Mouse (Mus musculus) embryonic facial prominence, embryonic 11.5 days (tissue): ENCODE data around the gene Coq10b. TPM values are rescaled to one million over a fixed set of nuclear protein-coding genes. Genes with fewer than 3 reads are reported as not detected.

Source experiments
- ATAC-seq: fragments of 200-750 bp; cut with Nextera tagmentation; replicated peaks from 2 replicates; pipeline ENCODE4 v1.8.0; 2017; ENCODE audit warnings: low read depth; ENCODE audit not compliant: insufficient number of reproducible peaks, low FRiP score, low TSS enrichment
- DNase-seq: peaks from one replicate; pipeline ENCODE4 v3.0.0-alpha.2; 2015; ENCODE audit warnings: low spot score
- H3K27ac ChIP-seq: fragments of 300-500 bp; sonication (generic); replicated peaks from 2 replicates; pipeline ENCODE4 v1.5.1; 2014; ENCODE audit warnings: mild to moderate bottlenecking, low read depth, low read length, control low read depth
- H3K27me3 ChIP-seq: fragments of 300-500 bp; sonication (generic); 2 replicates; pipeline ENCODE4 v1.6.1; 2014; ENCODE audit warnings: mild to moderate bottlenecking, low read length, moderate library complexity, mixed read lengths; ENCODE audit not compliant: control insufficient read depth, insufficient read depth
- H3K36me3 ChIP-seq: fragments of 300-500 bp; sonication (generic); replicated peaks from 2 replicates; pipeline ENCODE4 v1.6.1; 2014; ENCODE audit warnings: low read depth, mild to moderate bottlenecking, low read length, moderate library complexity, mixed read lengths; ENCODE audit not compliant: control insufficient read depth, insufficient read depth
- H3K4me1 ChIP-seq: fragments of 300-500 bp; sonication (generic); 2 replicates; pipeline ENCODE4 v1.6.1; 2014; ENCODE audit warnings: low read length, mixed read lengths; ENCODE audit not compliant: control insufficient read depth, insufficient read depth
- H3K4me2 ChIP-seq: fragments of 300-500 bp; sonication (generic); 2 replicates; pipeline ENCODE4 v1.6.1; 2014; ENCODE audit warnings: low read depth, mild to moderate bottlenecking, control low read depth, low read length, moderate library complexity
- H3K4me3 ChIP-seq: fragments of 300-500 bp; sonication (generic); 2 replicates; pipeline ENCODE4 v1.5.1; 2014; ENCODE audit warnings: low read depth, low read length, control low read depth
- H3K9ac ChIP-seq: fragments of 300-500 bp; sonication (generic); replicated peaks from 2 replicates; pipeline ENCODE4 v1.6.1; 2014; ENCODE audit warnings: mild to moderate bottlenecking, control low read depth, low read length
- H3K9me3 ChIP-seq: fragments of 300-500 bp; sonication (generic); replicated peaks from 2 replicates; pipeline ENCODE4 v1.6.1; 2016; ENCODE audit warnings: mild to moderate bottlenecking, low read length, inconsistent platforms, mixed read lengths; ENCODE audit not compliant: control insufficient read depth
- WGBS: fragments of 180-500 bp; shearing (Covaris S2); extraction: QIAGEN DNeasy Blood & Tissue Kit; methylation state at CpG from one replicate; pipeline ENCODE4 v1.1.7; 2014; 5-methylcytosine and 5-hydroxymethylcytosine counted together
- polyA plus RNA-seq: library from polyadenylated mRNA; unstranded; fragments of >200 nt; fragmentation: Nextera tagmentation; extraction: Ambion mirVana; gene quantifications from 2 replicates; pipeline ENCODE4 v1.2.1, GENCODE M21; 2014

Gene Coq10b
- polyA plus RNA-seq, 1 experiment from 2014 or later = 27.7 TPM

DNA sequence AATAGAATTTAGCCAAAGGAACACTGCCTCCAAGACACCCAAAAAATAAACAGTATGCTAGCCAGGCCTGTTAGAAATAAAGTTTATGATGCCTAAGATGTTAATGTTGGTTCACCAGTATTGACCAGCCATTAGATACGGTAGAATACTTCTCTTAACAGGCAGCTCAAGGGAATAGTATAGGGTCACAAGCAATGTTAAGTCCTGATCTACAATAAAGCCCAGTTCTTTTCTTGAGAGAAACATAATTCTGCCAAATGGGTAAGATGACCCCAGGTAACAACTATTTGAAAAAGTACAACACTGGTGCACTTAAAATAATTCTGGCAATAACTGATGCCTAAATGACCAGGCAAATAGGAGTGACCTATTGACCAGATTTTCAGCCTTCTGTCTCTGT is 24.6 kb upstream of the Coq10b start:
- Histone ChIP-seq H3K9ac (no peak overlapping the region), H3K4me2 (no peak overlapping the region), H3K9me3 (no peaks in the 10 kb centered on the region), H3K27me3 (no peaks in the 10 kb centered on the region), H3K4me3 (no peak overlapping the region), H3K36me3 (no peaks in the 10 kb centered on the region; the same call in 1 of the 2 replicates), H3K4me1 (no peaks in the 10 kb centered on the region), H3K27ac (no peak overlapping the region)
- 89% methylated on average over 1 of the region's 1 CpGs for WGBS
- ATAC-seq (no peak), DNase-seq (no peak)

DNA sequence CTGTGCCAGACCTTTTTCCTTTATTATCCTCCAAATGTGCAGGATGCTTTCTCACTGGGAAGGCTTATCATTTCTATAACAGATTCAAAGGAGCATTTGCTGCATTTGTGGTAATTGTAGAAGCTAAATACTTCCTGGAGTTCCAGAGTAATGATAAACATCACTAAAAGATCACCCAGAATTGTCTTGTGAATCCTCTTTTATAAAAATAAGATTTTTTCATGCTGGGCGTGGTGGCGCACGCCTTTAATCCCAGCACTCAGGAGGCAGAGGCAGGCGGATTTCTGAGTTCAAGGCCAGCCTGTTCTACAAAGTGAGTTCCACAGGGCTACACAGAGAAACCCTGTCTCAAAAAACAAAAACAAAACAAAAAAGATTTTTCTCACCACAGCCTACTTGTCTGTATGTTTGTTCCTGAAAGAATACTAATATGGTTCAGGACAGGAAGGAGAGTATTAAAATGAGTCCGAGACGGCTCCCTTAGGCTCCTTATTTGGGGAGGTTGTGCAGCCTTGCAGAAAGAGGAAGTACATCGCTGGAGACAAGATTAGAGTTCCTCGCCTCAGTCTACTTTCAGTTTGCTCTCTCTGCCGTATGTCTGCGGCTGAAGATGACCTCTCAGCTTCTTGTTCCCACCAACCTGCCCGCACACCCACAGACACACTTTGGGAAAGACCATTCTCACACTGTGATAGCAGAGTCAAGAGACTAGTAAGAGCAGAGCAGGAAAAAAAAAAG is 23.9 kb upstream of the Coq10b start:
- no peaks in the 10 kb centered on the region for H3K27me3 ChIP-seq
- no peak overlapping the region for H3K27ac ChIP-seq
- H3K9me3 ChIP-seq = no peaks in the 10 kb centered on the region
- no peak for DNase-seq
- no peak overlapping the region for H3K4me2 ChIP-seq
- 88% methylated on average over 11 of the region's 11 CpGs for WGBS
- ATAC-seq = no peak
- H3K9ac ChIP-seq = no peak overlapping the region
- H3K4me1 ChIP-seq = no peaks in the 10 kb centered on the region
- no peaks in the 10 kb centered on the region; the same call in 1 of the 2 replicates for H3K36me3 ChIP-seq
- no peak overlapping the region for H3K4me3 ChIP-seq

DNA sequence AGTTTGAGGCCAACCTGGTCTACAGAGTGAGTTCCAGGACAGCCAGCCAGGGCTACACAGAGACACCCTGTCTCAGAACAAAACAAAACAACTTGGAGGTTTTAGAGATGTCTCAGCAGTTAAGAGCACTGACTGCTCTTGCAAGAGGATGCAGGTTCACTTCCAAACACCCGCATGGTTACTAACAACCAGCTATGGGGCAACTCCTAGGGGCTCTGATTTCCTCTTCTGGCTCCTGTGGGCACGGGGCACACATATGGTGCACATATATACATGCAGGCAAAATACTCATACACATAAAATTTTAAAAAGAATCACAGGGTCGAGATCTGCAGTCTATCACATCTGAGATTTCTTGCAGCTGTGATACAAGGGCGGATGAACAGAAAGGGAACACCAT is 23.1 kb upstream of the Coq10b start:
- 73% methylated on average over 4 of the region's 4 CpGs for WGBS
- Histone ChIP-seq H3K9ac (no peak overlapping the region), H3K4me3 (no peak overlapping the region), H3K9me3 (no peaks in the 10 kb centered on the region), H3K27ac (no peak overlapping the region), H3K36me3 (no peaks in the 10 kb centered on the region; the same call in 1 of the 2 replicates), H3K27me3 (no peaks in the 10 kb centered on the region), H3K4me2 (no peak overlapping the region), H3K4me1 (no peaks in the 10 kb centered on the region)
- no peak for ATAC-seq
- DNase-seq = no peak

DNA sequence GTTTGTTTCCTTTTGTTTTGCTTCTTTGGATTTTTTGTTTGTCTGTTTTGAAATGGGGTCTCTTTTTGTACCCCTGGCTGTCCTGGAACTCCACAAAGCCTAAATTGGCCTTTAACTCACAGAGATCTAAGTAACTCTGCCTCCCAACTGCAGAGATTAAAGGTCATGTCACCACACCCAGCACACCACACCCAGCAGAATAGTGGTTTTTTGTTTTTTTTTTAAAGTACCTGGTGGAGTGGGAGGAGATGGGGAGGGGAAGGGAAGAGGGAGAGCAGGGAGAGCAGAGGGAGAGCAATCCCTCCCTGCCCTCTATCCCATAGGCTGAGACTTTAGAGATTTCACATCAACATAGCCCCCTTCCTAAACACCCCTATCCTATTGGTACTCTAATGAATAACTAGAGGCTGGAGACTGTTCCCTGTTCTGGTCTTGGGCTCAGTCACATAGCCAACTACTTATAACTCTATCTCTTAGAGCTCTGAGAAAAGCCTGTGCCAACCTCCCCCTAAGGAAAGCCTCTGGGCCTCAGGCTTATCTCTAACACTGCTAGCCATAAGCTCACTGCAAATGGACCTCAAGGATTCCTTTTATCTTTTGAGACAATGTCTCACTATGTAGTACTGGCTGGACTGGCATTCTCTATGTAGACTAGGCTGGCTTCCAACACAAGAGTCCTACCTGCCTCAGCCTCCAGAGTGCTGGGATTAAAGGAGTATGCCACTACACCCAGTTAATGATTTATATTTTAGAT is 21.4 kb upstream of the Coq10b start:
- Histone ChIP-seq H3K27me3 (no peaks in the 10 kb centered on the region), H3K9me3 (no peaks in the 10 kb centered on the region), H3K36me3 (no peaks in the 10 kb centered on the region), H3K9ac (no peak overlapping the region), H3K27ac (no peak overlapping the region), H3K4me3 (no peak overlapping the region), H3K4me2 (no peak overlapping the region), H3K4me1 (no peaks in the 10 kb centered on the region)
- no peak for ATAC-seq
- no peak for DNase-seq

DNA sequence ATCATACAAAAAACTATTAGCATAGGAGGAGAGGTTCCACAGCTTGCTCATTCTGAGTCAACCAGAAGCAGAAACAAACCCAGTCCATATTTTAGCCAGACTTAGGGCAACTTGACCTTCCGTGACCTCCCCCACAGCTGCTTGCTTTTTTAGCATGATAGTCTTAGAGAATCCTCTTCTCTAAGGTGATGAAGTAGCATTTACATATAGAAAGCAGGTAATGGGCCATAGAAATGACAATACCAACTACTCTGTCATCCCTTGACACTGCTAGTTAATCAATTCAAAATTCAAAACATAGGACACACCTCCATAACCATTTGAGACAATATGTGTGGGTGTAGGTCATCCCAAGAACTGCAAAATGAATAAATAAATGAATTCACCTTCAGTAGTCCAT is 12.6 kb upstream of the Coq10b start:
- H3K4me3 ChIP-seq = no peak overlapping the region
- no peaks in the 10 kb centered on the region for H3K9me3 ChIP-seq
- H3K27me3 ChIP-seq = no peaks in the 10 kb centered on the region
- ATAC-seq (no peak), DNase-seq (no peak)
- H3K9ac ChIP-seq = no peak overlapping the region
- no peak overlapping the region for H3K27ac ChIP-seq
- H3K4me2 ChIP-seq = no peak overlapping the region
- no peaks in the 10 kb centered on the region for H3K36me3 ChIP-seq
- H3K4me1 ChIP-seq = no peaks in the 10 kb centered on the region
- WGBS = 73% methylated on average over 1 of the region's 1 CpGs

DNA sequence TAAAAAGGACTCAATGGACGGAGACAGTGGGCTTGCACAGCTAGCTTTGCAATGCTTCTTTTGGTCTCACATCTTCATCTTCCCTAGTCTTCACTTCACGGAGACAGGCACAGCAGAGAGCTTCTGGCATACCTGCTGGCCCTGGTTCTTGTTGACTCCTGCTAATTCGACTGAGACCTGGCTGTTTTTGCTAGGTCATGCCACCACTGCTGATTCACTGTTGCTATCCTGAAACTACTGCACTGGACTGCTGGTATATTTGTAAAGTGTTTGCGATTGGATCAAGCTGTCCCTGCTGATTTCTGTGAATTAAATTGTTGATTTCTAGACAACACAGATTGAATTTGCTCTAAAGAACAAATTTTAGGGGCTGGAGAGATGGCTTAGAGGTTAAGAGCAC is 10.9 kb upstream of the Coq10b start:
- H3K36me3 ChIP-seq = no peaks in the 10 kb centered on the region
- no peak overlapping the region for H3K4me2 ChIP-seq
- WGBS = 82% methylated on average over 4 of the region's 4 CpGs
- ATAC-seq (no peak), DNase-seq (no peak)
- no peak overlapping the region for H3K27ac ChIP-seq
- no peaks in the 10 kb centered on the region for H3K27me3 ChIP-seq
- no peaks in the 10 kb centered on the region for H3K9me3 ChIP-seq
- H3K4me3 ChIP-seq = no peak overlapping the region
- no peak overlapping the region for H3K9ac ChIP-seq
- H3K4me1 ChIP-seq = no peaks in the 10 kb centered on the region

DNA sequence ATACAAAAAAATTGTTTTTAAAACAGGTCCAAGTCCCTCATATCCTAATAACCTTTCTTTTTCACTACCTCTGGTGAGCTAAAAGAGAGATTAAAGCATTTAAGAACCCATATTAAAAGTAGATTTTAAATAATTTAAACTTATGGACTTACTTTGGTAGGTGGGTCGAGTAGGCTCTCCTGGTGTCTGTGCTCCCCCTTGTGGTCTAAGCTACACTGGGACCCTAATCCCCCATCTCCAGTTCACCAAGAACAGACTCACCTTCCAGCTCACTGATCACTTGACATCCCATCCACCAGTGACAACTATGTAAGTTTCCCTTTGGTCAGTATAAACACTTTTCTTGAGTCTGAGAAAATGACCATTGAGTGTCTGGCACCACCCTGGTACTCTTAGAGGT is 10.3 kb upstream of the Coq10b start:
- H3K4me2 ChIP-seq = no peak overlapping the region
- no peaks in the 10 kb centered on the region for H3K9me3 ChIP-seq
- ATAC-seq (no peak), DNase-seq (no peak)
- no peaks in the 10 kb centered on the region for H3K4me1 ChIP-seq
- H3K27ac ChIP-seq = no peak overlapping the region
- H3K36me3 ChIP-seq = no peaks in the 10 kb centered on the region
- no peaks in the 10 kb centered on the region for H3K27me3 ChIP-seq
- no peak overlapping the region for H3K4me3 ChIP-seq
- WGBS = 66% methylated on average over 1 of the region's 1 CpGs
- no peak overlapping the region for H3K9ac ChIP-seq

DNA sequence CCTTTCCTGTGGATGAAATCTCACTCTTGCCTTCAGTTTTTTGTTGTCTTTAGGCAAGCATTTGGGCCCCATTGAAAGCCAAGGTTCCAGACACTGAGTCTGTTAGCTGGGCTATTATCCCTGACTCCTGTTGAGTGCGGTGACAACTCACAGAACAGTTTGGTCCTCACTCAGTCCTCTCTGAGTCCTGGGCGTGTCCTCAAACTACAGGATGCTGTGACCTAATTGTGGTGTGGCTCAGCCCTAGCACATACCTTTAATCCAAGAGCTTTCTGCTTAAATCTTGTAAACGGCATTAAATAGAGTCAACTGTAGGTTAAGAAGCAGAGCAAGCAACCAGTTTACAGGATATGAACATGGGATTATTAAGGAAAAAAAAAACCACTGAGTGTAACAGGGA is 9.4 kb upstream of the Coq10b start:
- no peak overlapping the region for H3K4me2 ChIP-seq
- ATAC-seq = no peak
- WGBS = 84% methylated on average over 3 of the region's 3 CpGs
- H3K4me3 ChIP-seq = no peak overlapping the region
- H3K27ac ChIP-seq = no peak overlapping the region
- no peak for DNase-seq
- no peaks in the 10 kb centered on the region for H3K36me3 ChIP-seq
- no peaks in the 10 kb centered on the region for H3K9me3 ChIP-seq
- H3K9ac ChIP-seq = no peak overlapping the region
- H3K4me1 ChIP-seq = no peaks in the 10 kb centered on the region
- H3K27me3 ChIP-seq = no peaks in the 10 kb centered on the region
